Mouse (Mus musculus) liver, postnatal 0 days (tissue): ENCODE data around the gene Dnal4.

Source experiments
- CTCF ChIP-seq: sonication (generic); IDR thresholded peaks from 2 replicates; pipeline ENCODE4 v1.5.1; 2016; ENCODE audit warnings: antibody characterized with exemption, low read depth
- EP300 ChIP-seq: IDR thresholded peaks from 2 replicates; pipeline ENCODE4 v1.6.1; 2016; ENCODE audit warnings: antibody characterized with exemption, low read depth, mild to moderate bottlenecking

DNA sequence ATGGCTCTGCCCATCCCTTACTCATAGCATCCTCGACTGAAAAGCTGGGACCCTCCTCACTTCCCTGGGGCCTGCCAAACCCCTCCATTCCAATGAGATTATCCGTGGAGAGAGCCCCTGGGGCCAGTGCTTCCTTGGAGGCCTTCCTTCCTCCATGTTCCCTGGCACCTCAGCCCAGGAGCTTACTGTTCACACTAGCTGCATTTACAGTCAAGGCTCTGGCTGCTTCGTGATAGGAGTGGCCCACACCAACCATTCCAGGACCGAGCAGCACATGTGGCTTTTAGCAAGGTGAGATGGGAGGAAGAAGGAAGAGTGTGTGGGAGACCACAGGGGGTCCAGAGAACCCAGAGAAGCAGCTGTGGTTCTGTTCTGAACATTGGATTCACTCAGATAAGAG is 23.8 kb downstream of the Dnal4 start:
- TF ChIP-seq CTCF: no peak
- no peak for TF ChIP-seq EP300
